Mouse (Mus musculus): Measurements from ENCODE around the gene Rnf216.

GRCm38 (mm10) chr5:142950405-142950804 is 162.4 kb downstream of the Rnf216 start:
- TF ChIP-seq CTCF (IDR thresholded peaks at IDR 0.05; ENCODE audit: borderline replicate concordance, insufficient read depth, low read depth, low read length), result no peak
- no peak for TF ChIP-seq POLR2A (IDR thresholded peaks at IDR 0.05; ENCODE audit: borderline replicate concordance, insufficient read depth, low read length)

All from cerebellum, adult 2 months (tissue).